Mouse (Mus musculus): Measurements from ENCODE around the gene Fktn. TPM values are rescaled to one million over a fixed set of nuclear protein-coding genes. Genes with fewer than 3 reads are reported as not detected.

Fktn gene
- polyA plus RNA-seq, 1 experiment from 2014 or later, result 25.4 TPM

GRCm38 (mm10) chr4:53728121-53728520 is 14.3 kb downstream of the Fktn start:
- Histone ChIP-seq H3K9me3 (replicated peaks) (no peaks in the 10 kb centered on the region), H3K4me3 (no peak overlapping the region), H3K36me3 (peaks cover 92% of the 10 kb centered on the region), H3K27ac (replicated peaks) (no peak overlapping the region), H3K4me1 (no peaks in the 10 kb centered on the region), H3K27me3 (ENCODE audit: low read depth, poor library complexity, severe bottlenecking) (no peaks in the 10 kb centered on the region)
- no peak for DNase-seq (ENCODE audit: low spot score)
- 94% methylated on average over 1 of the region's 1 CpGs for WGBS

- H3K4me3 ChIP-seq, result no peak overlapping the region
- H3K4me1 ChIP-seq, result no peaks in the 10 kb centered on the region
- no peaks in the 10 kb centered on the region for H3K27me3 ChIP-seq (ENCODE audit: low read depth, poor library complexity, severe bottlenecking)
- H3K9me3 ChIP-seq (replicated peaks), result no peaks in the 10 kb centered on the region
- DNase-seq (ENCODE audit: low spot score), result peak; percentile 32
- no peak overlapping the region for H3K27ac ChIP-seq (replicated peaks)
- peaks cover 73% of the 10 kb centered on the region for H3K36me3 ChIP-seq
- WGBS, result 37% methylated on average over 6 of the region's 6 CpGs
These were observed 25.3 kb downstream of the Fktn start for GRCm38 (mm10) chr4:53738956-53739616.

- H3K36me3 ChIP-seq, result peaks cover 48% of the 10 kb centered on the region
These were observed 36.0 kb downstream of the Fktn start for GRCm38 (mm10) chr4:53749831-53750230.

DNA sequence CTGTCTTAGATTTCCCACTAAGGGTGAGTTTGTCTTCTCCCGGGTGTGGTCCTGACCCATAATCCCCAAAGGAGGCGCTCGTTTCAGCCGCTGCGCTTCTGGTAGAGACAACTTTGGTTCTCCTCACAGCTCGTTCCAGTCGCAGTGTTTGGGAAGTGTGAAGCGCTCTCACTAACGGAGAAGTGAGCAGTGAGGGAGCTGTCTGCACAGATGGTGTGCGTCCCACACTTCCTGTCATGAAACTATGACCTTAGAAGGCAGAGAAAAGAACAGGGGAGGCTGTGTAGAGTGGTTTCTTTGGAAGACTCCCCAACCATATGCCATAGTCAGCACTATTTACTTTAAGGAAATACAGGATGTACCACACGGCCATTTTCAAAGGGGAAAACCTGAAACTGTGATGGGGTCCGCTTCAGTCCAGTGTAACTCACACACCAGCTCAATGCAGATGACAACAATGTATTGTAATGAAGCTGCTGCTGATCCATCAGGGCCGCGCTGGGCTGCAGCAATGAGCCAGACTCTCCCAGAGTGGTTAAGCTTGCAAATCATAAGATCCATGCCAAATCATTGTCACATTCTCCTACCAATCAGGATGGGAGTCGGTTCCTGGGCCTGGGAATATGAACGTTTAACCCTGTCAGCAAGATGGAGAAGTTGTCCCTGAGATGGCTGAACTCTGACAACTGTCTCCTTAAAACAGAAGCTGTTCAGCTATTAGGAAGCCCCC is 36.8 kb downstream of the Fktn start:
- no peak for DNase-seq (ENCODE audit: low spot score)
- Histone ChIP-seq H3K9me3 (replicated peaks) (no peaks in the 10 kb centered on the region), H3K4me1 (no peaks in the 10 kb centered on the region), H3K4me3 (no peak overlapping the region), H3K27me3 (ENCODE audit: low read depth, poor library complexity, severe bottlenecking) (no peaks in the 10 kb centered on the region), H3K27ac (replicated peaks) (no peak overlapping the region), H3K36me3 (peaks cover 50% of the 10 kb centered on the region)
- 84% methylated on average over 16 of the region's 16 CpGs for WGBS

More at GRCm38 (mm10) chr4:53749831-53750230, 36.0 kb downstream of the Fktn start:
- no peaks in the 10 kb centered on the region for H3K4me1 ChIP-seq
- no peak overlapping the region for H3K4me3 ChIP-seq
- H3K27ac ChIP-seq (replicated peaks), result no peak overlapping the region
- DNase-seq (ENCODE audit: low spot score), result no peak
- H3K9me3 ChIP-seq (replicated peaks), result no peaks in the 10 kb centered on the region
- H3K27me3 ChIP-seq (ENCODE audit: low read depth, poor library complexity, severe bottlenecking), result no peaks in the 10 kb centered on the region

- H3K27ac ChIP-seq (replicated peaks), result no peak overlapping the region
- H3K4me3 ChIP-seq, result no peak overlapping the region
- H3K4me1 ChIP-seq, result 0 out of 2 replicates have a peak, but pooled peaks cover 2% of the 10 kb centered on the region
- no peaks in the 10 kb centered on the region for H3K9me3 ChIP-seq (replicated peaks)
- H3K27me3 ChIP-seq (ENCODE audit: low read depth, poor library complexity, severe bottlenecking), result no peaks in the 10 kb centered on the region
- peaks cover 43% of the 10 kb centered on the region for H3K36me3 ChIP-seq
- DNase-seq (ENCODE audit: low spot score), result no peak
These were observed 43.2 kb downstream of the Fktn start for GRCm38 (mm10) chr4:53757030-53757429.

DNA sequence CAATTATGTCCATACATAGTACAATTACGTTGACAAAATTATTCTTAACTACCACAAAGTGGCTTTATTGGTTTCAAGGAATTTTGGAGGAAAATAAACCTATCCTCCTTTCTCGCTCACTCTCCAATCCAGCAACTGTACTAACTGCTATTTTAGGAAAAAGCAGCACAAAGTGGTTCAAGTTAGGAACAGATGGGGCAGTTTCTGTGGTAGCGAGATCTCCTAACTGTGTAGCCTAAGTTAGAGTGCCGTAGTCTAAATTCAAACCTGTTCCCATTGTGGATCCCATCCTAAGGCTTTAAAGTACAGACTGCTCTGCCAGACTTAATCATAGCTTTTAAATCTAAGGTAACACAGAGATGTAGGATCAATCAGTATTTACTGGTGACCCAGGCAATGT is 45.0 kb downstream of the Fktn start:
- 90% methylated on average over 4 of the region's 4 CpGs for WGBS
- Histone ChIP-seq H3K4me3 (no peak overlapping the region), H3K27me3 (ENCODE audit: low read depth, poor library complexity, severe bottlenecking) (peaks cover 5% of the 10 kb centered on the region; the same call in 1 of the 2 replicates), H3K9me3 (replicated peaks) (no peaks in the 10 kb centered on the region), H3K27ac (replicated peaks) (no peak overlapping the region), H3K4me1 (0 out of 2 replicates have a peak, but pooled peaks cover 2% of the 10 kb centered on the region), H3K36me3 (peaks cover 59% of the 10 kb centered on the region)
- no peak for DNase-seq (ENCODE audit: low spot score)

DNA sequence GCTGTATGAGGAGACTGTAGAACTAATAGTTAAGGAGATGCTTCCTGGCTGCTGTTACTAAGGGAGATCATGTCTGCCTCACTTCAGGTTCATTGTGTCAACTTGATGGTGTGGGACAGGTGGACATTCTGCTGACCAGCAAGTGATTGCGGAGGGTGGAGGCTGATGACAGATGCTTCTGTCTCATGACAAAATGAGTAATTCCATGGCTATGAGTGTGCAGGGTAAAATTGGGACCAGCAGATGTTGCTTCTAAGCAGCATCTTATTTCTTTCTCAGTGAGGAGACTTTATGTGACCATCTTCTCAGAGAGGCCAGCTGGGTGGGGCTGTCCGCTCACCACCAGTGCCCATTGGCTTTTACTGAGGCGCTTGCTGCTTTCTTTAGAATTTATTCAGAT is 45.9 kb downstream of the Fktn start:
- Histone ChIP-seq H3K4me3 (no peak overlapping the region), H3K27ac (replicated peaks) (no peak overlapping the region), H3K4me1 (0 out of 2 replicates have a peak, but pooled peaks cover 2% of the 10 kb centered on the region), H3K9me3 (replicated peaks) (no peaks in the 10 kb centered on the region), H3K36me3 (peaks cover 61% of the 10 kb centered on the region), H3K27me3 (ENCODE audit: low read depth, poor library complexity, severe bottlenecking) (peaks cover 13% of the 10 kb centered on the region; the same call in 1 of the 2 replicates)
- no peak for DNase-seq (ENCODE audit: low spot score)
- 97% methylated on average over 3 of the region's 3 CpGs for WGBS

DNA sequence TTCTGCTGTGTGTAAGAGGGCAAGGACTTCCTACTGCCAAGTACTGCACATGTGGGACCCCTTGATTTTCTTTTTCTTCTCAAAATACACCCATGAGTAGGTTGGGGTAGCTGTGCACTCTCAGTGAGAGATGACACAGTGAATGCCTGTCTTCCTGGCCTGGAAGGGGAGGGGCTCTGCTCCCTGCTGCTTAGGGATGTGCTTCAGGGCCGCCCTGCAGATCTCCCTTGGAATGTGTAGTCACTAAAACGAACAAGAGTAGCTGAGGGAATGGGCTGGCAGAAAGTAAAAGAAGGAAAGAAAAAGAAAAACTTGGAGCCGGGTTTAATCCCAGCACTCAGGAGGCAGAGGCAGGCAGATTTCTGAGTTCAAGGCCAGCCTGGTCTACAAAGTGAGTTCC is 48.7 kb downstream of the Fktn start:
- DNase-seq (ENCODE audit: low spot score), result no peak
- no peak overlapping the region for H3K4me3 ChIP-seq
- H3K9me3 ChIP-seq (replicated peaks), result no peaks in the 10 kb centered on the region
- H3K36me3 ChIP-seq, result peaks cover 53% of the 10 kb centered on the region
- WGBS, result 50% methylated on average over 3 of the region's 3 CpGs
- H3K4me1 ChIP-seq, result 0 out of 2 replicates have a peak, but pooled peaks cover 2% of the 10 kb centered on the region
- H3K27me3 ChIP-seq (ENCODE audit: low read depth, poor library complexity, severe bottlenecking), result peaks cover 37% of the 10 kb centered on the region
- no peak overlapping the region for H3K27ac ChIP-seq (replicated peaks)

DNA sequence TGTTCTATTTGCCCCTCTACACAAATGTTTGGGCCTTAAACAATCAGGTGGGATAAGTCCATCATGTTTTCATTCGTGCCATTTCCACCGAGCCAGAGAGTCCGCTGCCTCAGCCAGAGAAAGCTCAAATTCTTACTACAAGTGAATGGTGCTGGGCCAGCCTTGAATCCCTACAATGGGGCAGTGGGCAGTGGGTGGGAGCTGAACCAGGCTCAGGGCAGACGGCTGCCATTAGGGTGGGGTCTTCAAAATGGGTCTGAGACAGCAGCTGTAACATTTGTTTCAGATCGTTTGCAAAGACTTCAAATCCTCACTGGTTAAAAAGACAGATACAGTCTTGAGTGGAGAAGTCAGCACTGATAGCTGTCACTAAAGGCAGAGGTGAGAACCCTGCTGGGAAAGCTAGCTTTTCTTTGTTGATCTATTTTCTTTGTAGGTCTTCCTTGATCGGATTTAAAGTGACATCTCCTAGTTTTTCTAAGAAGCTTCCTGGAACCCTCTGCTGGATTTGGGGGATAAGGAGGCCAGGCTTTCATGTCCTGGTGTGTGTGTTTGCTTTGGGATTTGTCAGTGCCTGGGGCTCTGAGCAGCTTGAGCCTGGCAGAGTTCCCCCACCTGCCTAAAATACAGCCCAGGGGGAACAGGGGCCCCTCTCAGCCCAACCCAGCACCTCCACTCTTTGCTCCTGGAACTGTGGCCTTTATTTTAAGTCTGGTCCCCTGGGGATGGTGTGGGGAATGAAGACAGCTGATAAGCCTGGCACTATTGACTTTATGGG is 57.3 kb downstream of the Fktn start:
- no peak for DNase-seq (ENCODE audit: low spot score)
- peaks cover 48% of the 10 kb centered on the region for H3K4me1 ChIP-seq
- no peak overlapping the region for H3K4me3 ChIP-seq
- 6% methylated on average over 6 of the region's 6 CpGs for WGBS
- H3K9me3 ChIP-seq (replicated peaks), result no peaks in the 10 kb centered on the region
- peaks cover 5% of the 10 kb centered on the region; the same call in 1 of the 2 replicates for H3K36me3 ChIP-seq
- peak overlapping the region; percentile 24 for H3K27ac ChIP-seq (replicated peaks)
- H3K27me3 ChIP-seq (ENCODE audit: low read depth, poor library complexity, severe bottlenecking), result peaks cover 97% of the 10 kb centered on the region

- peaks cover 57% of the 10 kb centered on the region for H3K4me1 ChIP-seq
- peaks cover 97% of the 10 kb centered on the region for H3K27me3 ChIP-seq (ENCODE audit: low read depth, poor library complexity, severe bottlenecking)
- no peak for DNase-seq (ENCODE audit: low spot score)
- WGBS, result 53% methylated on average over 5 of the region's 5 CpGs
- 0 out of 2 replicates have a peak, but pooled peaks cover 5% of the 10 kb centered on the region for H3K36me3 ChIP-seq
- H3K4me3 ChIP-seq, result no peak overlapping the region
- H3K27ac ChIP-seq (replicated peaks), result 0 out of 2 replicates have a peak overlapping the region, but pooled peaks have one; percentile 28
- H3K9me3 ChIP-seq (replicated peaks), result no peaks in the 10 kb centered on the region
These were observed 58.2 kb downstream of the Fktn start for GRCm38 (mm10) chr4:53772004-53772403.

- Histone ChIP-seq H3K9me3 (replicated peaks) (no peaks in the 10 kb centered on the region), H3K4me1 (peaks cover 70% of the 10 kb centered on the region), H3K27ac (replicated peaks) (no peak overlapping the region), H3K36me3 (no peaks in the 10 kb centered on the region), H3K4me3 (no peak overlapping the region), H3K27me3 (ENCODE audit: low read depth, poor library complexity, severe bottlenecking) (peaks cover 97% of the 10 kb centered on the region)
- 54% methylated on average over 6 of the region's 6 CpGs for WGBS
- DNase-seq (ENCODE audit: low spot score), result no peak
These were observed 60.1 kb downstream of the Fktn start for GRCm38 (mm10) chr4:53773911-53774310.

DNA sequence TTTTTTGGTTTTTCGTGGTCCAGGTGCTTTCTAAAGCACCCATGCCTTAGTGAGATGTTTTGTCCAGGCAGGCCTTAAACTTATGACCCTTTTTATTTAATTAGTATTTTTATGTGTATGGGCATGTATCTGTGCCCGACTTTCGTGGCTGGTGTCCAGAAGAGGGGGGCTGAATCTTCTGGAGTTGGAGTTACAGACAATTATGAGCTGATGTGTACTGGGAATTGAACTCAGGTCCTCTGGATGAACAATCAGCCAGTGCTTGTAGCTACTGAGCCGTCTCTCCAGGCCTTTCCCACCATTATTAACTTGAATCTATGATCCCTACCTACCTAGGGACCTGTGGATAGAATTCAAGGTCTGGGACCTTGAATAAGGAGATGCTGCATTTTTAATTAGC is 67.6 kb downstream of the Fktn start:
- 32% methylated on average over 4 of the region's 4 CpGs for WGBS
- H3K36me3 ChIP-seq, result peaks cover 26% of the 10 kb centered on the region

More for the DNA sequence above, 67.6 kb downstream of the Fktn start:
- Histone ChIP-seq H3K27ac (replicated peaks) (peak overlapping the region; percentile 83), H3K4me3 (peak overlapping the region; percentile 67), H3K27me3 (ENCODE audit: low read depth, poor library complexity, severe bottlenecking) (peaks cover 75% of the 10 kb centered on the region), H3K9me3 (replicated peaks) (no peaks in the 10 kb centered on the region), H3K4me1 (peaks cover 93% of the 10 kb centered on the region)
- DNase-seq (ENCODE audit: low spot score), result no peak
